Mouse (Mus musculus) neural tube, embryonic 10.5 days (tissue): ENCODE results near the gene Ins2.

Experiments
- DNase-seq: peaks from one replicate; pipeline ENCODE4 v3.0.0-alpha.2; 2017; ENCODE audit warnings: low spot score; ENCODE audit errors: extremely low spot score

The Ins2 gene

GRCm38 (mm10) chr7:142664465-142665029 lies 78.6 kb downstream of the Ins2 start:
- peak; percentile 53 for DNase-seq

GRCm38 (mm10) chr7:142663931-142664421 lies 79.2 kb downstream of the Ins2 start:
- peak; percentile 56 for DNase-seq

DNA sequence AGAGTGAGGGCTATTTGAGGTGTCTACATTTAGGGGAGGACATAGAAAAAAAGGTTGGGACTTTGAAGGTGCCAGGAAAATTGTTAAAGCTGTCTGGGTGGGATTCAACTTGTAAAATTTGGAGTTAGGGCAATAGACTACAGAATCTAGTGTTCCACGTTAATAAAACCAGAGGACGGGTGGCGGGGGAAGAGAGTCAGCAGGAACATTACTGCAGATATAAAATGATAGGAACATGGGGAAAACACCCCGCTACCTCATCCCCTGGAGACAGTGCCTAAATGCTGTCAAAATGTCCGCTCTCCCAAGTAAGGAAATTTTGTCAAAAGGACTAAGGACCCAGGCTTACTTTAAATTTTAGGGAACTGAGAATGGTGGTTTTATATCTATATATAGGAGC lies 80.0 kb downstream of the Ins2 start:
- no peak for DNase-seq

GRCm38 (mm10) chr7:142661811-142662210 lies 81.4 kb downstream of the Ins2 start:
- DNase-seq: no peak

DNA sequence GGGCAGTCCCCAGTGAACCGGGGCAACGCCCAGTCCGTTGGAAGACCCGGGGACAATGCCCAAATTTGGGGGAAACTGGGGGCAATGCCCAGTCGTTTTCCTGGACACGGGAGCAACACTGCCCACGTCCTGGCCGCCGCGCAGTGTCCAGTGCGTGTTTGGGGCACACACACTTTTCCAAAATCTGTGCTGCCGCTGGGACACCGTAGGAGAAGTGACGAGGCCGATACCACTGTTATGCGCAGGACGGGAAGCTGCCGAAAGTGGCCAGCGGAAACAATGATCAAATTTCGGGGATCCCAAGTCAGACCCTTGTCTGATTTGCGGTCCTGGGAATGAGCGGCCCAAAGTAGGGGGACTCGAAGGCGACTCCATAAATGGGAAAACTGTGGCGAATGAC lies 82.1 kb downstream of the Ins2 start:
- DNase-seq: peak; percentile 78

- peak; percentile 82 for DNase-seq
Measured at GRCm38 (mm10) chr7:142660651-142660945, 82.6 kb downstream of the Ins2 start.

- peak; percentile 66 for DNase-seq
Measured at GRCm38 (mm10) chr7:142659767-142660650, 83.2 kb downstream of the Ins2 start.

GRCm38 (mm10) chr7:142659181-142659681 lies 84.0 kb downstream of the Ins2 start:
- DNase-seq: peak; percentile 62

DNA sequence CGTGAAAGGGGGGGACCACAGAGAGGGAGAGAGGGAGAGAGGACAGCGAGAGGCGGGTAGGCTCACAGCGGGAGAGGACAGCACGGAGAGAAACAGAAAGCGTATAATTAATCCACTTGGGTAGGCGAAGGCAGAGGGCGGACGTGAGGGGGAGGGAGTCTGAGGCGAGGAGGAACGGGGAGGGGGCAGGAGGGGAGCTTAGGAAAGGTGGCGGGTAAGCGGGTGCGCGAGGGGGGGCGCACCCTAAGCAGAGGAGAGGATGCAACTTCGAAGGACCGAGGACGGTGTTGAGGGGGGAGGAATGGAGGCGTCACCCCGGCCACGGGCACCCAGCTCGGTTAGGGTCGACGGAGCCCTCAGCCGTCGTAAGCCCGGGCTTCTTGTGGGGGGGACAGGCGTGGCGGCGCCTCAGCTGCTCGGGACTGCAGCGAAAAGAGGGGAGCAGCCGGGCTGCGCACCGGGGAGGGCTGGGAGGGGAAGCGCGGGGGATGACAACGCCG lies 84.5 kb downstream of the Ins2 start:
- DNase-seq: no peak

DNA sequence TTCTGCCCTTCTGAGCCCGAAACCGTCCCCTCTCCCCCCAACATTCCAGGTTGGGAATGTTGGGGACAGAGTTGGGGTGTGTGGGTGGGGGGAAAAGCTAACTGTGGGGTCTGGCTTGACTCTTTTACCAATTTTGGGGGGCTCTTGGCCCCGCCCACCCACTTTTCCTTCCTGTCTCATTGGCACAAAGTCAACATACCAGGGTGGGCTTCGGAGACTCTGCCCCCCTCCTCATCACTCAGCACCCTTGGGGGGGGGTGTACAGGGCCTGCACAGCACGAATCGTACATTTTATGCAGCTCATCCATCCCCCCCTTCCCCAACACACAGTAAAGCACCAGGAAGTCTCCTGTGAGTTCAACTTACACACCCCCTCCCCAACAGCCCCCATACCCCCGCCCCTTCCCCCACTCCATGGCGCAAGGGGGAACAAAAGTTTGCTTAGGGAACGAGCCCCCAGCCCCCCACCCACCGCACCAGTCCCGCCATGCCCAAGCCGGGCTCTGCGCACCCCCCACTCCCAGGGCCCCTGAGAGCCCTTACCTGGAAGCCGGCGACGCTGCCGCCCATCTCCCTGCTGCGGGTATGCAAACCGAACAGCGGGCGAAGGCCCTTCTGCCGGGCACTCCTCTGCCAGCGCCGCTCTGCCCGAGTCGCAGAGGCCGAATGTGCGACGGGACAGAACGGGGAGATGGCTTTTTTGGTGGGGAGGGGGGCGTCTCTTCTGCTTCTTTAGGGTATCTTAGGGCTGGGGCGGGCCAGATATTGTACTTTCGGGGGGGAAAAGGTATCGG lies 85.2 kb downstream of the Ins2 start:
- DNase-seq: no peak

DNA sequence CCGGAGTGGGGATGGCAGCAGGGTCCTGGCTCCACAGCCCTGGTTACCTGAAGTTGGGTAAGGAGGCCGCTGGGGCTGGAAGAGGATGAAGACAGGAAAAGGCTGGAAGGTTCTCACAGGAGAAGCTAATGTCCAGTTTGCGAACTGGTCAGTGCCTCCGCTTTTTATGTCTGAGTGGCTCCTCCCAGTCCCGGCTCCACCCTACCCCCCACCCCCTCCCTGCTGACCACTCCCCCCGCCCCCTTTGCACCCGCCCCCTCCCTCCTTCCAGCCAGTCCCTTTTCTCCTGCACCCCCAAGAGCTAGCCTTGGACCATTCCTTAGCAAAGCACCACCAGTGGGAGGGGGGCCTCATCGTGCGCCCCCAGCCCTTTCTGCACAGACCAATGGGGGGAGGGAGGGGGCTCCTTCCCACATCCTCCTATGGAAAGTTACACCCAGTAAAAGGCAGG lies 85.8 kb downstream of the Ins2 start:
- DNase-seq: peak; percentile 61

DNA sequence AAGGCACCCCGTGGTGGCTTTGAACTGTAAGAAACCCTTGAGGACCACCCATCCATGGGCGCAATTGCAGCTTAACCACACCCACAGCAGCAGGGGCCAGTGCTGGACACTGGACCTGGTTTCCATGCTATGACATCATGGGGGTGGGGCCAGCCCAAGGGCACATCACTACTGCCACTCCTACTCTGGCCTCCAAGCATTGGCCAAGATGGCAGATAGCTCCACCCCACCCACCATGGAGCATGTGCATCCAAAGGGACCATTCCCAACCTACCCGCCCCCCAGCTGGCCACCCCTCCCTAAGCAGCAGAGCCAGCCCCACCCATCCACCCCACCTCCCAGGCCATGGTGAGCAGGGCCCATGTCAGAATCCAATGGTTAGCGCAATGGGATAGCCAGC lies 87.1 kb downstream of the Ins2 start:
- no peak for DNase-seq

DNA sequence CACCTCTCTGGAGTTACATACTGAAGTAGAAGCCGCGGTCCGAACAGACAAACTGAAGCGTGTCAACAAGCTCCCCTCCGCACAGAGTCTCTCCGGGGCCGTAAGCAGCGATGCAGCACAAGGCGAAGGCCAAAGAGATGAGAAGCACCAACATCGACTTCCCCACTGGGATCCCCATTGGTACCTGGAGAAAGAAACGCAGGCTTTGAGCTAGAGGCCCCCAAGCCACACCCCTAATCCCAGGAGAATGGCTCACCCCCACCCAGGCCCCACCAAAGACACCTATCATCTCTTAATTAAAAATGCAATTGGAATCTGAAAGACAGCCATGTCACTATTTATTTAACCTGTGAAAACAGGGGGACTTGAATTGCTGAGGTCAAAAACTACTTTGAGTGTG lies 87.5 kb downstream of the Ins2 start:
- DNase-seq: no peak

DNA sequence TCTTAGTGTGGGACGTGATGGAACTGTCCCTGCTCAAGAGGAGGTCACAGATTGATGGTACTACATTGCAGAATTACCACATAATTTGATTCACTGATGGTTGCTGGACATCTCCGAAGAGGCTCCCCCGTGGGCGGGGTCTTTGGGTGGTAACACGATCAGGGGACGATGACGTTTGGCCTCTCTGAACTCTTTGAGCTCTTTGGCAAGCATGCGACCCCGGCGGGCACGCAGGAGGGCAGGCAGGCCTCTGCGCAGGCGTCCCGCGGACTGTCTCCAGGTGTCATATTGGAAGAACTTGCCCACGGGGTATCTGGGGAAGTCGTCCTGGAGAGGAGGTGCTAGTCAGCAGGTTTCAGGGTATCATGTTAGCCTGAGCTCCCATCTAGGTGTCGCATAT lies 89.5 kb downstream of the Ins2 start:
- DNase-seq: no peak

GRCm38 (mm10) chr7:142646676-142647075 lies 96.5 kb downstream of the Ins2 start:
- no peak for DNase-seq

DNA sequence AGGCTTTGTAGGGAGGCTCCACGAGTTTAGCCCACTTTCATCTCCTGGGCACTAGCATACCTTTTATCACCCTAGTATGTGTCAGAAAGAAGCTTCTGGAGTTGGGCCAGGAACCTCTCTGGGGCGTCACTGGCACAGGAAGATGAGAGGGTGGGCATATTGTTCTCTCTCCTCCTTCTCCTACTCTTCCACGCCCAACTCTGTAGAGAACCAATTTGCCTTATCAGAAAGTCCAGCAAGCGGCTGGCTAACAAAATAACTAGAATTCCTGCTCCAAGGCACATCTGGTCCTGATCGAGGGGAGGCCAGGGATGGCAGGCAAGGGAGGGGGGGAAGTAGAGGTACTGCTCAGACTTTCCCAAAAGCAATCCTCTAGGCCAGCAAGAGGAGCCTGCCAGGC lies 98.1 kb downstream of the Ins2 start:
- no peak for DNase-seq

DNA sequence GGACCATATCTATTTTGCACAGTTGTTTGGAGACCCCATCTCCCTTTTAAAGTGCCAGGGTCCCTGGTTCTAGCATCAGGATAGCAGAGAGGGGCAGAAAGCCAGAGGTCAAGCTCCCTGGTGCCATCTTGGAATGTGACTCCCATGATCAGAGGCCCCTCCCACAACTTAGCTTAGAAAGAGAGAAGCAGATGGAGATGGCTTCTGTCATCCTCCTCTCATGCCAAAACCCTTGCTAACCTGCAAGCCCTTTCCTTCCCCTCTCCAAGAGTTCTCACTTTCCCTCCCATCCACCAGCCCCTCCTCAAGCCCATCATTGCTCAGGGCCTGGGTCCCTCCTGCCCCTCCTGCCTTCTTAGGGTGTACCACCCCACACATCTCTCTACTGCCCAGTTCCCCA lies 107.0 kb downstream of the Ins2 start:
- no peak for DNase-seq

- no peak for DNase-seq
Measured at GRCm38 (mm10) chr7:142630691-142631090, 112.5 kb downstream of the Ins2 start.

DNA sequence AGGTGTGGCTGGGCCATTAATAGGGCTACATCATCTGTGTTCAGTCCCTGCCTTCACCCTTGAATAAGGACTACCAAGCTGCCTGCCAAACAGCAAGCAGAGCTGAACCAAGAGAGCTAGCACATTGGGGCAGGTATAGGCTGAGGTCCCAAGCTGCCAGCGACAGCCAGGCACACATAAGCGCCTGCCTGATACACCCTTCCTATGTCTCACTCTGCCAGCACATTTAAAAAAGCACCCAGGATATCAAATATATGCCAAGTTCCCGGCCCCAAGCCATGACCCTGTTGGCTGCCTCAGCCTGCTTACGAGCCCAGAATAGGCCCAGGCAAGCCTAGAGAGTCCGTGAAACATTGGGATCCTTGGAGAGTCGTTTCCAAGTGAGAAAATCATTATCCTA lies 113.4 kb downstream of the Ins2 start:
- DNase-seq: no peak
